Mouse (Mus musculus) kidney, embryonic 15.5 days (tissue): ENCODE measurements around the gene Aldh3a1. TPM values are rescaled to one million over a fixed set of nuclear protein-coding genes. Genes with fewer than 3 reads are reported as not detected.

Experiments
- ATAC-seq: fragments of 200-750 bp; cut with Nextera tagmentation; replicated peaks from 2 replicates; pipeline ENCODE4 v1.8.0; 2017; ENCODE audit warnings: moderate TSS enrichment; ENCODE audit not compliant: low FRiP score
- H3K27ac ChIP-seq: fragments of 300-500 bp; sonication (generic); 2 replicates; pipeline ENCODE4 v1.5.1; 2015; ENCODE audit warnings: mild to moderate bottlenecking, inconsistent platforms
- H3K27me3 ChIP-seq: fragments of 300-500 bp; sonication (generic); 2 replicates; pipeline ENCODE4 v1.6.1; 2015; ENCODE audit warnings: inconsistent platforms
- H3K36me3 ChIP-seq: fragments of 300-500 bp; sonication (generic); 2 replicates; pipeline ENCODE4 v1.6.1; 2015; ENCODE audit warnings: inconsistent platforms
- H3K4me1 ChIP-seq: fragments of 300-500 bp; sonication (generic); 2 replicates; pipeline ENCODE4 v1.6.1; 2015; ENCODE audit warnings: inconsistent platforms
- H3K4me2 ChIP-seq: fragments of 300-500 bp; sonication (generic); 2 replicates; pipeline ENCODE4 v1.6.1; 2015; ENCODE audit warnings: moderate library complexity, mild to moderate bottlenecking, inconsistent platforms
- H3K4me3 ChIP-seq: fragments of 300-500 bp; sonication (generic); replicated peaks from 2 replicates; pipeline ENCODE4 v1.5.1; 2015; ENCODE audit warnings: mild to moderate bottlenecking, inconsistent platforms
- H3K9ac ChIP-seq: fragments of 300-500 bp; sonication (generic); 2 replicates; pipeline ENCODE4 v1.6.1; 2015; ENCODE audit warnings: mild to moderate bottlenecking, inconsistent platforms
- H3K9me3 ChIP-seq: fragments of 300-500 bp; sonication (generic); replicated peaks from 2 replicates; pipeline ENCODE4 v1.6.1; 2016; ENCODE audit warnings: inconsistent platforms
- WGBS: fragments of 180-500 bp; shearing (Covaris S2); methylation state at CpG from one replicate; pipeline ENCODE4 v1.1.7; 2015; ENCODE audit warnings: mixed read lengths; 5-methylcytosine and 5-hydroxymethylcytosine counted together
- polyA plus RNA-seq: library from polyadenylated mRNA; unstranded; fragments of >200 nt; fragmentation: Nextera tagmentation; extraction: Ambion mirVana; gene quantifications from 2 replicates; pipeline ENCODE4 v1.2.1, GENCODE M21; 2015

The Aldh3a1 gene
- polyA plus RNA-seq, 1 experiment from 2014 or later = 0.09 TPM

DNA sequence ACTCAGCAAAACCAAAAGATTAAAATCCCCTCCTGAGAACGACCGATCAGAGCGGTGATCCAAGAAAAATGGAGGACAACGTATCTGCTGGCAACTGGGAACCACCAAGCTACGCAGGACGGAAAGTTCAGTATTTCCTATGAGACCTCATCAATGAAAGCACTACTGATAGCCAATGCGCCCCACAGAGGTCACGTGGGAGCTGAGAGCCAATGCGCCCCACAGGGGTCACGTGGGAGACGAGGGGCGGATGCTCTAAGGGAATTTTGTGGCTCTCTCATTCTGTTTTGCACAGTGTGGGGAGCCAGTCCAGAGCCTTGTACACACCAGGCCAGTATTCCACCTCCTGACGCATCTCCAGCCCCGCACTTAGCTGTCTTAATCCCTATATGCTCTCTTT is 55.2 kb downstream of the Aldh3a1 start:
- no peak overlapping the region for H3K4me3 ChIP-seq
- H3K9me3 ChIP-seq = no peaks in the 10 kb centered on the region
- peaks cover 6% of the 10 kb centered on the region; the same call in 1 of the 2 replicates for H3K4me1 ChIP-seq
- ATAC-seq = no peak
- WGBS = 97% methylated on average over 14 of the region's 14 CpGs
- H3K27me3 ChIP-seq = no peaks in the 10 kb centered on the region
- no peak overlapping the region for H3K9ac ChIP-seq
- H3K4me2 ChIP-seq = no peak overlapping the region
- peaks cover 66% of the 10 kb centered on the region for H3K36me3 ChIP-seq
- H3K27ac ChIP-seq = no peak overlapping the region

DNA sequence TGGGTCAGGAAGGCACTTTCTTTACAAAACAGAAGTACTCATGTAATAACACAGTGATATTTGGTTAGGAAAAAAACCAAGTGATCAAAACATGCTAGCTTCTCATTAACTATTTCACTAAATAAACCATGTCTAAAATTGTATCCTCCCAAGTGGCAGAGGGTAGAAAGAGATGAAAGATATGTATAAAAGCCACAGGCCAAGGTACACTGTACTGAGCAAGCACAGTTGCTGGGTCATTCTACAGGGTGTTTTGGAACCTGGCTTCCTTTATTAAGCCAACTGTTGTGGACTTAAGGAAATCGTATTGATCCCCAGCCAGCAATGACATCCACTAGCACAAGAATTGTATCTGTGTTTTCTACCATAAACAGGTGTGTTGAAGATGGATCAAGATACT is 56.5 kb downstream of the Aldh3a1 start:
- 100% methylated on average over 1 of the region's 1 CpGs for WGBS
- peaks cover 6% of the 10 kb centered on the region; the same call in 1 of the 2 replicates for H3K4me1 ChIP-seq
- no peak for ATAC-seq

DNA sequence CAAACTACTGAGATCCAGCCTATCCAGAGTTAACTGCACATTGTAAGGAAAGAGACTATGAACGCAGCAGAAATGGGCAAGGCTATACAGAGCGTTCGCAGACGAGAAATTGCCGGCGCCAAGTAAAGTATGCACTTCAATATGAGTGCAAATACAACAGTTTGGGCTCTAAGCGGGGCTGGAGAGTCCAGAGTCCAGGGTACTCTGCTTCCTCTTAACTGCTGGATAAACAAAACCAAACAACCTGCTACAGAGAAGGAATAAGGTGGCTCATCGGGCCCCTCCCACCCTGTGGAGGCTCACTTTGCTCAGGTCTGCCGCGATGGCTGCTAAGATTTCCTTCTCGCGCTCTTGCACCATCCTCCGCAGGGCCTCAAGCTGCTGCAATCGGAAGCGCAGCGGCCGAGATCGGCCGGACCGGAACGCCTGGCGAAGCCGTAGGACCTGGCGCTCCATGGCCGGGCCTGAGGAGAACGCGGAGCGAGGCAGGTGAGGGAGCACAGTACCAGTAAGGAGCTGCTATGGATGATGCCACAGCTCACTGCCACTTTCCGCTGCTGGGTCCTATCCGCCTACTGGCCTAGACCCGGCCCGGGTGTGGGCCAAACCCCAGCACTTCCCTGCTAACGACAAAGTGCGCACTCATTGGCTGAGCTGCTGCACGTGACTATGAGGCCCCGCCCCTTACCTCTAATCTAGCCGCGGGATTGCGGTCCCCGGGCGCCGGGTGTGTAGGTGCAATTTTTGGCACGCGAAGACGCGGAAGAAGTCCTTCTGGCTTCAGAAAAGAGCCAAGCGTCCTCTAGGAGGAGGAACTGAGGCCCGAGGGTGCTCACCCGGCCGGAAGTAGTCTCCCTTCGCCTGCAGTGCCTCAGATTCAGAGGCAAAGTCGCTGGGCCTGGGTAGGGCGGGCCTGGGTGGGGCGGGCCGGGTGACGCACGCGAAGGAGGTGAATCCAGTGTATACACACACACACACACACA is 59.5 kb downstream of the Aldh3a1 start, which contains the start of gene Aldh3a2:
Gene Aldh3a2 (minus strand): TSS at position 914 of the 983 bp plus-strand sequence.
- Histone ChIP-seq H3K27me3 (peaks cover 5% of the 10 kb centered on the region; the same call in 1 of the 2 replicates), H3K27ac (peak within 1 kb of the TSS; percentile 96), H3K4me2 (peak within 1 kb of the TSS; percentile 67), H3K4me1 (peaks cover 6% of the 10 kb centered on the region; the same call in 1 of the 2 replicates), H3K9me3 (no peaks in the 10 kb centered on the region), H3K9ac (peak within 1 kb of the TSS; percentile 83), H3K4me3 (peak within 1 kb of the TSS; percentile 77), H3K36me3 (peaks cover 30% of the 10 kb centered on the region)
- peak; percentile 100 for ATAC-seq
- under 1% methylated on average over 58 of the region's 58 CpGs for WGBS

More for the DNA sequence above, 56.5 kb downstream of the Aldh3a1 start:
- H3K9ac ChIP-seq = no peak overlapping the region
- H3K27ac ChIP-seq = no peak overlapping the region
- no peak overlapping the region for H3K4me3 ChIP-seq
- peaks cover 4% of the 10 kb centered on the region; the same call in 1 of the 2 replicates for H3K27me3 ChIP-seq
- no peak overlapping the region for H3K4me2 ChIP-seq
- H3K36me3 ChIP-seq = peaks cover 54% of the 10 kb centered on the region
- H3K9me3 ChIP-seq = no peaks in the 10 kb centered on the region

Other genes with a start within 250 kb of the Aldh3a1 start
- 0.45 and 0.77 TPM in 2 replicates for gene Kcnj12, start 185.0 kb upstream of the Aldh3a1 start, polyA plus RNA-seq
- 1.4 and 1.6 TPM in 2 replicates for gene Tnfrsf13b, start 80.8 kb upstream of the Aldh3a1 start, polyA plus RNA-seq
- 128 and 133 TPM in 2 replicates for gene Usp22, start 32.5 kb upstream of the Aldh3a1 start, polyA plus RNA-seq
- gene Aldh3a2, start 59.9 kb downstream of the Aldh3a1 start, polyA plus RNA-seq = 32.2 and 34.7 TPM in 2 replicates
- not detected in 2 replicates for gene Slc47a2, start 135.3 kb downstream of the Aldh3a1 start, polyA plus RNA-seq
- gene Slc47a1, start 170.8 kb downstream of the Aldh3a1 start, polyA plus RNA-seq = 23.5 and 24.8 TPM in 2 replicates
- gene Rnf112, start 246.6 kb downstream of the Aldh3a1 start, polyA plus RNA-seq = 0.30 and 1.1 TPM in 2 replicates